Mouse (Mus musculus) kidney, adult 9 months (tissue): Measurements from ENCODE around the gene C1ql1.
"Not testable (repeated sequence)": the region's sequence is repeated elsewhere in the genome, so short reads cannot be mapped to it uniquely, and the experiment has no call there.

Experiments
- DNase-seq: peaks from one replicate; pipeline ENCODE4 v3.0.0; 2022

The C1ql1 gene

GRCm38 (mm10) chr11:102946265-102946991 lies at the start of gene C1ql1:
TSS of gene C1ql1 (minus strand) at chr11:102946688.
- peak; percentile 81 for DNase-seq

GRCm38 (mm10) chr11:102994952-102995351 lies 48.5 kb upstream of the C1ql1 start:
- no peak for DNase-seq

- DNase-seq, result no peak
Observed at GRCm38 (mm10) chr11:102993420-102994029, 47.0 kb upstream of the C1ql1 start.

- DNase-seq, result peak; percentile 71
Observed at GRCm38 (mm10) chr11:102992940-102993339, 46.5 kb upstream of the C1ql1 start.

- DNase-seq, result no peak
Observed at GRCm38 (mm10) chr11:102991681-102992080, 45.2 kb upstream of the C1ql1 start.

- peak; percentile 38 for DNase-seq
Observed at GRCm38 (mm10) chr11:102990152-102990663, 43.7 kb upstream of the C1ql1 start.

- no peak for DNase-seq
Observed at GRCm38 (mm10) chr11:102989641-102990151, 43.2 kb upstream of the C1ql1 start.

- no peak for DNase-seq
Observed at GRCm38 (mm10) chr11:102985160-102985559, 38.7 kb upstream of the C1ql1 start.

GRCm38 (mm10) chr11:102984615-102985014 lies 38.1 kb upstream of the C1ql1 start:
- DNase-seq, result no peak

- no peak for DNase-seq
Observed at GRCm38 (mm10) chr11:102984086-102984485, 37.6 kb upstream of the C1ql1 start.

- DNase-seq, result no peak
Observed at GRCm38 (mm10) chr11:102981151-102981890, 34.8 kb upstream of the C1ql1 start.

- peak; percentile 26 for DNase-seq
Observed at GRCm38 (mm10) chr11:102978052-102978666, 31.7 kb upstream of the C1ql1 start.

GRCm38 (mm10) chr11:102975966-102976365 lies 29.5 kb upstream of the C1ql1 start:
- not testable (repeated sequence) for DNase-seq

- peak; percentile 44 for DNase-seq
Observed at GRCm38 (mm10) chr11:102972326-102972725, 25.8 kb upstream of the C1ql1 start.

GRCm38 (mm10) chr11:102971604-102972003 lies 25.1 kb upstream of the C1ql1 start:
- DNase-seq, result no peak

- peak; percentile 14 for DNase-seq
Observed at GRCm38 (mm10) chr11:102964547-102965091, 18.1 kb upstream of the C1ql1 start.

GRCm38 (mm10) chr11:102963855-102964546 lies 17.5 kb upstream of the C1ql1 start:
- no peak for DNase-seq

- no peak for DNase-seq
Observed at GRCm38 (mm10) chr11:102963246-102963854, 16.9 kb upstream of the C1ql1 start.

- no peak for DNase-seq
Observed at GRCm38 (mm10) chr11:102962861-102963245, 16.4 kb upstream of the C1ql1 start.

- DNase-seq, result no peak
Observed at GRCm38 (mm10) chr11:102961082-102961481, 14.6 kb upstream of the C1ql1 start.

GRCm38 (mm10) chr11:102958870-102959269 lies 12.4 kb upstream of the C1ql1 start:
- DNase-seq, result no peak
